Mouse (Mus musculus) intestine, postnatal 0 days (tissue): ENCODE measurements around the gene Wnk3. TPM values are rescaled to one million over a fixed set of nuclear protein-coding genes. Genes with fewer than 3 reads are reported as not detected.
"Not testable (repeated sequence)": the region's sequence is repeated elsewhere in the genome, so short reads cannot be mapped to it uniquely, and the experiment has no call there.

Source experiments
- ATAC-seq: fragments of 200-750 bp; cut with Nextera tagmentation; 2 replicates; pipeline ENCODE4 v1.8.0; 2017; ENCODE audit warnings: mild to moderate bottlenecking, moderate TSS enrichment, moderate library complexity
- H3K27ac ChIP-seq: fragments of 300-500 bp; sonication (generic); 2 replicates; pipeline ENCODE4 v1.5.1; 2014; ENCODE audit warnings: mild to moderate bottlenecking, low read depth, low read length, moderate library complexity
- H3K27me3 ChIP-seq: fragments of 300-500 bp; sonication (generic); replicated peaks from 2 replicates; pipeline ENCODE4 v1.6.1; 2014; ENCODE audit warnings: low read length, mixed read lengths; ENCODE audit not compliant: control insufficient read depth, insufficient read depth
- H3K36me3 ChIP-seq: fragments of 300-500 bp; sonication (generic); 2 replicates; pipeline ENCODE4 v1.6.1; 2014; ENCODE audit warnings: mild to moderate bottlenecking, moderate library complexity; ENCODE audit not compliant: control insufficient read depth, insufficient read depth
- H3K4me1 ChIP-seq: fragments of 300-500 bp; sonication (generic); replicated peaks from 2 replicates; pipeline ENCODE4 v1.6.1; 2014; ENCODE audit warnings: antibody characterized with exemption, low read length, mixed read lengths; ENCODE audit not compliant: control insufficient read depth, insufficient read depth
- H3K4me2 ChIP-seq: fragments of 300-500 bp; sonication (generic); replicated peaks from 2 replicates; pipeline ENCODE4 v1.6.1; 2014; ENCODE audit warnings: low read depth, mild to moderate bottlenecking, moderate library complexity
- H3K4me3 ChIP-seq: fragments of 300-500 bp; sonication (generic); 2 replicates; pipeline ENCODE4 v1.5.1; 2014; ENCODE audit warnings: low read depth, low read length
- H3K9ac ChIP-seq: fragments of 300-500 bp; sonication (generic); 2 replicates; pipeline ENCODE4 v1.6.1; 2014; ENCODE audit warnings: mild to moderate bottlenecking, low read depth, low read length
- H3K9me3 ChIP-seq: fragments of 300-500 bp; sonication (generic); 2 replicates; pipeline ENCODE4 v1.6.1; 2016; ENCODE audit warnings: mixed run types; ENCODE audit not compliant: control insufficient read depth
- CTCF ChIP-seq: sonication (generic); IDR thresholded peaks from 2 replicates; pipeline ENCODE4 v1.5.1; 2016; ENCODE audit warnings: low read depth, mild to moderate bottlenecking, control low read depth, antibody characterized with exemption, moderate library complexity
- WGBS: fragments of 180-500 bp; shearing (Covaris S2); extraction: QIAGEN DNeasy Blood & Tissue Kit; methylation state at CpG from one replicate; pipeline ENCODE4 v1.1.7; 2014; 5-methylcytosine and 5-hydroxymethylcytosine counted together
- polyA plus RNA-seq: library from polyadenylated mRNA; unstranded; fragments of >200 nt; fragmentation: Nextera tagmentation; extraction: Ambion mirVana; gene quantifications from 2 replicates; pipeline ENCODE4 v1.2.1, GENCODE M21; 2015

Wnk3 gene
- polyA plus RNA-seq: 0.23 and 0.24 TPM in 2 replicates

DNA sequence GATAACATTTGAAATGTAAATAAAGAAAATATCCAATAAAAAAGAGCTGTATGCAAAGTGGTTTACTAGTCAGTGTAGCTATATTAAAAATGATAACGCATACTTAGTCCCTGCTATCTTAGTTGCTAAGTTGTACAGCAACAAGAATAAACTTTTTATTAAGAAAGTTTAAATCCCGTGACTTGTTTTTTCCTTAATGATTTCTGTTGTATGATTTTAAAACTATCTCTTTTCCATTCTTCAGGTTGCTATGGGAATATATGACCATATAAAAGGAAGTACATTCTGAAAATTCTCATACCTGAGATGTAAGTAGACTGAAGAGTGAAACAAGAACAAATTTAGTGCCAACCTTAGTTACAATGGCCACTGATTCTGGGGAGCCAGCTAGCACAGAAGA is at the start of gene Wnk3:
Gene Wnk3 (plus strand): TSS at position 301 of the 400 bp plus-strand sequence.
- 88% methylated on average over 2 of the region's 2 CpGs for WGBS
- no peak within 1 kb of the TSS for H3K27ac ChIP-seq
- H3K4me3 ChIP-seq: no peak within 1 kb of the TSS
- no peak for TF ChIP-seq CTCF
- no peaks in the 10 kb centered on the region for H3K36me3 ChIP-seq
- no peak within 1 kb of the TSS for H3K9ac ChIP-seq
- ATAC-seq: no peak
- no peaks in the 10 kb centered on the region for H3K4me1 ChIP-seq
- no peak within 1 kb of the TSS for H3K4me2 ChIP-seq
- H3K27me3 ChIP-seq: no peaks in the 10 kb centered on the region
- H3K9me3 ChIP-seq: no peaks in the 10 kb centered on the region

- H3K4me2 ChIP-seq: no peak overlapping the region
- no peaks in the 10 kb centered on the region for H3K9me3 ChIP-seq
- no peak for ATAC-seq
- no peaks in the 10 kb centered on the region for H3K4me1 ChIP-seq
- H3K9ac ChIP-seq: no peak overlapping the region
- 70% methylated on average over 6 of the region's 6 CpGs for WGBS
- TF ChIP-seq CTCF: no peak
- no peak overlapping the region for H3K27ac ChIP-seq
- no peak overlapping the region for H3K4me3 ChIP-seq
- no peaks in the 10 kb centered on the region for H3K27me3 ChIP-seq
- no peaks in the 10 kb centered on the region for H3K36me3 ChIP-seq
Measured at GRCm38 (mm10) chrX:151158414-151158813, 39.5 kb upstream of the Wnk3 start.

GRCm38 (mm10) chrX:151168438-151169131 is 29.3 kb upstream of the Wnk3 start:
- no peaks in the 10 kb centered on the region for H3K4me1 ChIP-seq
- peak overlapping the region; percentile 66 for H3K4me2 ChIP-seq
- no peaks in the 10 kb centered on the region for H3K36me3 ChIP-seq
- peak overlapping the region; percentile 31; the same call in 1 of the 2 replicates for H3K9ac ChIP-seq
- peak; percentile 49 for ATAC-seq
- no peak overlapping the region for H3K27ac ChIP-seq
- peak overlapping the region; percentile 42 for H3K4me3 ChIP-seq
- 20% methylated on average over 25 of the region's 25 CpGs for WGBS
- no peaks in the 10 kb centered on the region for H3K9me3 ChIP-seq
- no peak for TF ChIP-seq CTCF
- H3K27me3 ChIP-seq: 0 out of 2 replicates have a peak, but pooled peaks cover 2% of the 10 kb centered on the region

DNA sequence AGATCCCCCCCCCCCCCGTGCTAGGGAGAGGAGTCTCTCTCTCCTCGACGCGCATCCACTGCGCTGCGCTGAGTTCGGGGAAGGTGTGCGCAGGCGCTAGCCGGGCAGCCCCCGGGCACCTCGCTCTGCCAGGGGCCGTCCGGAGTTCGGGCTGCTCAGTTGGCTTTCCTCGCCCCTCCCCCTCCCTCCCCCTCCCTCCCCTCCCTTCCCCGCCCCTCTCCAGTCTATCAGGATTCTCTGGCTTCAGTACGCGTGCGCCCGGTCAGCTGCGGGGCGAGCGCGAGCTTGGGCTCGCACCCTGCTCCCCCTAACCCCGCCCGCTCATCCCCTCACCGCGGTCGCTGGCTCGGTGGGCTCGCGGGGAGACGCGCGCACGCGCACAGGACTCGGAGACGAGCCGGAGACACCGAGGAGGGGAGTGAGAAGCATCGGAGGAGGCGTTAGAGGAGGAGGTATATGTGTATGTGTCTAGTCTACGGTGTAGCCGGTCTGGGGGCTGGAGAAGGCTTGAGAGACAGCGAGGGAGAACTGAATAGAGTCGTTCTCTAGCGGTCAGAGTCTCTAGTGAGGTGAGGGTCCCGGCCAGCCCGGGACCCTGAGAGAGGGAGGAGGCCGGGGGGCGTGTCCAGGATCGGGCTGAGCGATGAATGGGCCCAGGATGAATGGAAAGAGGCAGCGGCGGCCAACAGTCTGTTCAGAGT is 28.5 kb upstream of the Wnk3 start:
- no peak overlapping the region for H3K9ac ChIP-seq
- 14% methylated on average over 39 of the region's 58 CpGs for WGBS
- H3K9me3 ChIP-seq: no peaks in the 10 kb centered on the region
- H3K4me3 ChIP-seq: peak overlapping the region; percentile 42
- ATAC-seq: peak; percentile 70
- no peaks in the 10 kb centered on the region for H3K4me1 ChIP-seq
- no peak overlapping the region for H3K27ac ChIP-seq
- TF ChIP-seq CTCF: no peak
- H3K4me2 ChIP-seq: peak overlapping the region; percentile 66
- H3K36me3 ChIP-seq: no peaks in the 10 kb centered on the region
- H3K27me3 ChIP-seq: 0 out of 2 replicates have a peak, but pooled peaks cover 2% of the 10 kb centered on the region

GRCm38 (mm10) chrX:151173134-151173533 is 24.7 kb upstream of the Wnk3 start:
- H3K27me3 ChIP-seq, ATAC-seq, H3K4me3 ChIP-seq, H3K4me1 ChIP-seq, H3K9me3 ChIP-seq, H3K9ac ChIP-seq, H3K27ac ChIP-seq, H3K4me2 ChIP-seq, H3K36me3 ChIP-seq: not testable (repeated sequence)
- WGBS: 70% methylated on average over 3 of the region's 3 CpGs
- peak; percentile 23 for TF ChIP-seq CTCF

GRCm38 (mm10) chrX:151298329-151298728 is 100.5 kb downstream of the Wnk3 start:
- H3K4me2 ChIP-seq: no peak overlapping the region
- no peak overlapping the region for H3K27ac ChIP-seq
- H3K9ac ChIP-seq: no peak overlapping the region
- H3K4me3 ChIP-seq: no peak overlapping the region
- no peaks in the 10 kb centered on the region for H3K27me3 ChIP-seq
- H3K4me1 ChIP-seq: no peaks in the 10 kb centered on the region
- no peak for ATAC-seq
- H3K9me3 ChIP-seq: no peaks in the 10 kb centered on the region
- H3K36me3 ChIP-seq: no peaks in the 10 kb centered on the region
- TF ChIP-seq CTCF: no peak
